Mouse (Mus musculus): Measurements from ENCODE around the gene Tmod3. TPM values are rescaled to one million over a fixed set of nuclear protein-coding genes. Genes with fewer than 3 reads are reported as not detected.
A peak's percentile ranks its signal among the peaks of the same experiment; 100 is the strongest.

Gene Tmod3
- total and polyA plus RNA-seq, 3 experiments = 11.3 to 136 (median 123) TPM

DNA sequence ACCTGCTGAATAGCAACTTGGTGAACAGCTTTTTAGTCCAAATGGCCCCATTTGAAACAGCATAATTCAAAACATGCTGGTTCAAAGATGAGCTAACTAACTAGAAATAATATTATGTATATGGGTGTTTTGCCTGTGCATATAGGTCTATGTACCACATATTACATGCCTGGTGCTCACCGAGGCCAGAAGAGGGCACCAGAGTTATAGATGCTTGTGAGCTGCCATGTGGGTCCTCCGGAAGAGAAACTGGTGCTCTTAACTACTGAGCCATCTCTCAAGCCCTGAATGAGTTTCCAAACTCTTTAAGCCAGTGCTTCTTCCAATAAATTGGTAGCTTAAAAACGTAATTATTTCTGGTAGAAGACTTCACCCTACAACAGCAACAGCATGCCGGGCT lies 37.7 kb downstream of the Tmod3 start:
- Histone ChIP-seq H3K4me1 (ENCODE audit: insufficient read depth, low read depth, low read length) (no peaks in the 10 kb centered on the region; the same call in 1 of the 2 replicates), H3K9me3 (replicated peaks) (no peaks in the 10 kb centered on the region), H3K27me3 (ENCODE audit: insufficient read depth, low read length) (no peaks in the 10 kb centered on the region), H3K36me3 (replicated peaks) (peaks cover 40% of the 10 kb centered on the region), H3K4me3 (ENCODE audit: low read depth, low read length) (no peak overlapping the region)
- no peak for TF ChIP-seq POLR2AphosphoS5 (IDR thresholded peaks at IDR 0.05; ENCODE audit: insufficient replicate concordance, low read depth, low read length)
- peak; percentile 24; the same call in 1 of the 2 replicates for TF ChIP-seq CTCF (IDR thresholded peaks at IDR 0.05; ENCODE audit: low read depth, low read length)
- TF ChIP-seq GATA1 (IDR thresholded peaks at IDR 0.05; ENCODE audit: borderline replicate concordance, low read length) = no peak
- ATAC-seq (ENCODE audit: extremely low read depth, insufficient number of reproducible peaks, low FRiP score, poor library complexity, severe bottlenecking) (peak; percentile 83), DNase-seq (ENCODE audit: low spot score) (no peak)

DNA sequence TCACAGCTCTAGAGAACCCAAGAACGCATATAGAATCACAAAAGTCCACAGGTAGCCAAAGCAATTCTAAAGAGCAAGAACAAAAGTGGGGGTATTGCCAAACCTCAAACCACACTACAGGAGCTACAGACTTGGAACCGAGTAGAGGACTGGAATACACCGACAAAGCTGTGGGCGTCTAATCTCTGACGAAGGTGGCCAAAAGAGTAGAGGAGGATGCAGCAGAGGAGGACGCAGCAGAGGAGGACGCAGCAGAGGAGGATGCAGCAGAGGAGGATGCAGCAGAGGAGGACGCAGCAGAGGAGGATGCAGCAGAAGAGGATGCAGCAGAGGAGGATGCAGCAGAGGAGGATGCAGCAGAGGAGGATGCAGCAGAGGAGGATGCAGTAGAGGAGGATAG lies 38.5 kb downstream of the Tmod3 start:
- TF ChIP-seq TAL1 (conservative IDR thresholded peaks at IDR 0.05; ENCODE audit: low read depth, low read length) = no peak
- no peak for TF ChIP-seq GATA2 (IDR thresholded peaks at IDR 0.05; ENCODE audit: borderline replicate concordance, low read depth, low read length)
- TF ChIP-seq CTCF (IDR thresholded peaks at IDR 0.05; ENCODE audit: low read depth, low read length) = no peak
- TF ChIP-seq GATA1 (IDR thresholded peaks at IDR 0.05; ENCODE audit: borderline replicate concordance, low read length) = no peak
- no peak for TF ChIP-seq POLR2AphosphoS5 (IDR thresholded peaks at IDR 0.05; ENCODE audit: insufficient replicate concordance, low read depth, low read length)
- ATAC-seq (ENCODE audit: extremely low read depth, insufficient number of reproducible peaks, low FRiP score, poor library complexity, severe bottlenecking) (no peak), DNase-seq (ENCODE audit: low spot score) (no peak)
- Histone ChIP-seq H3K9me3 (replicated peaks) (no peaks in the 10 kb centered on the region), H3K27me3 (ENCODE audit: insufficient read depth, low read length) (no peaks in the 10 kb centered on the region), H3K4me3 (ENCODE audit: low read depth, low read length) (no peak overlapping the region), H3K4me1 (ENCODE audit: insufficient read depth, low read depth, low read length) (no peaks in the 10 kb centered on the region; the same call in 1 of the 2 replicates), H3K36me3 (replicated peaks) (peaks cover 45% of the 10 kb centered on the region)

DNA sequence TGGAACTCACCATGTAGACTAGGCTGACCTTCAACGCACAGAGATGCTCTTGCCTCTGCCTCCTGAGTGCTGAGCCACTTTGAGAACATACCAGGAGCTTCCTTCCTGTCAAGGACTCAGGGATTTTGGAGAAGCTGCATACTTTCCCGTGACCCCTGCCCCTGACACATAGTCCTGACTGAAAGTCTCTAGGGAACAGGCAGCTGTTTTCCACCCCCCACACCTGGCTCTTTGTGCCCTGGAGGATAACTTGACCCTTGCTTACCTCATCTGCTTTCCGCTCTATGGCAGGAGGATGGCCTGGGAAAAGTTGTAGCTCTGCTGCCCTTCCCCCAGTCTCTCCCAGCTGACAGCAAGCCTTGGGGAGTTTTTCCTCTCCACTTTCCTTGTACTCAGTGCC lies 41.7 kb downstream of the Tmod3 start:
- TF ChIP-seq GATA2 (IDR thresholded peaks at IDR 0.05; ENCODE audit: borderline replicate concordance, low read depth, low read length) (no peak), POLR2AphosphoS5 (IDR thresholded peaks at IDR 0.05; ENCODE audit: insufficient replicate concordance, low read depth, low read length) (no peak)
- ATAC-seq (ENCODE audit: extremely low read depth, insufficient number of reproducible peaks, low FRiP score, poor library complexity, severe bottlenecking) (no peak), DNase-seq (ENCODE audit: low spot score) (no peak)
- Histone ChIP-seq H3K36me3 (replicated peaks) (peaks cover 60% of the 10 kb centered on the region), H3K4me1 (ENCODE audit: insufficient read depth, low read depth, low read length) (no peaks in the 10 kb centered on the region; the same call in 1 of the 2 replicates), H3K4me3 (ENCODE audit: low read depth, low read length) (no peak overlapping the region), H3K9me3 (replicated peaks) (no peaks in the 10 kb centered on the region), H3K27me3 (ENCODE audit: insufficient read depth, low read length) (no peaks in the 10 kb centered on the region)

DNA sequence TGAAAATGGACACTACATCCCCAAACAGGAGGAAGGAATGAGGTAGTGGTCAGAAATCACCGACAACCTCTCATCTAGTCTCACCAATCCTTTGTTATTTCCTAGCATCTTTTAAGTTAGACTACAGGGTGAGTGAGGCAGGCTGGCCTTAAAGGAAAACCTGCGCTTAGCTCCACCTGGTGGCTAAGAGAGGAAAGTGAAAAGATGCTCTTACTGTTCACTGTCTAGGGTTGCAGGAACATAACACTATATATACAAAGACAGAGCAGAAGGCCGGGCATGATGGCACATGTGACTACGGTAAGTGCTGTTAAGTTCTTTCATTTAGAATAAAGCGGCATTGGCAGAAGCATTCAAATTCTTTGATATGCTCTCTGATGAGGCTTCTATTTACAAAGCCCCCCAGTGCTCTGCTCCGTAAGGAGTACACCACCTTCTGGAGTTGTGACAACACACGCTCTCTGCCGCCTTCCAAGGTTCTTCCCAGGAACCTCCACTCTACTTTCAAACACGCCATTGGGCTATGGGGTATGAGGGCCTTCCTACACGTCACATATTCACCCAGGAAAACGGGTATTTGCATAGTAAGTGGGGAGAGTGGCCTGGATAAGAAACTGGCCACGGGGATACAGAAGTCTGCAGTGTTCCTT lies 43.9 kb downstream of the Tmod3 start:
- peak; percentile 17 for DNase-seq (ENCODE audit: low spot score)
- peak; percentile 49 for ATAC-seq (ENCODE audit: extremely low read depth, insufficient number of reproducible peaks, low FRiP score, poor library complexity, severe bottlenecking)
- Histone ChIP-seq H3K9me3 (replicated peaks) (no peaks in the 10 kb centered on the region), H3K27me3 (ENCODE audit: insufficient read depth, low read length) (no peaks in the 10 kb centered on the region), H3K4me1 (ENCODE audit: insufficient read depth, low read depth, low read length) (no peaks in the 10 kb centered on the region), H3K36me3 (replicated peaks) (peaks cover 68% of the 10 kb centered on the region), H3K4me3 (ENCODE audit: low read depth, low read length) (no peak overlapping the region)
- TF ChIP-seq POLR2AphosphoS5 (IDR thresholded peaks at IDR 0.05; ENCODE audit: insufficient replicate concordance, low read depth, low read length) (no peak), GATA2 (IDR thresholded peaks at IDR 0.05; ENCODE audit: borderline replicate concordance, low read depth, low read length) (no peak), GATA1 (IDR thresholded peaks at IDR 0.05; ENCODE audit: borderline replicate concordance, low read length) (no peak), TAL1 (conservative IDR thresholded peaks at IDR 0.05; ENCODE audit: low read depth, low read length) (no peak), CTCF (IDR thresholded peaks at IDR 0.05; ENCODE audit: low read depth, low read length) (0 out of 2 replicates have a peak, but pooled peaks have one; percentile 6)

DNA sequence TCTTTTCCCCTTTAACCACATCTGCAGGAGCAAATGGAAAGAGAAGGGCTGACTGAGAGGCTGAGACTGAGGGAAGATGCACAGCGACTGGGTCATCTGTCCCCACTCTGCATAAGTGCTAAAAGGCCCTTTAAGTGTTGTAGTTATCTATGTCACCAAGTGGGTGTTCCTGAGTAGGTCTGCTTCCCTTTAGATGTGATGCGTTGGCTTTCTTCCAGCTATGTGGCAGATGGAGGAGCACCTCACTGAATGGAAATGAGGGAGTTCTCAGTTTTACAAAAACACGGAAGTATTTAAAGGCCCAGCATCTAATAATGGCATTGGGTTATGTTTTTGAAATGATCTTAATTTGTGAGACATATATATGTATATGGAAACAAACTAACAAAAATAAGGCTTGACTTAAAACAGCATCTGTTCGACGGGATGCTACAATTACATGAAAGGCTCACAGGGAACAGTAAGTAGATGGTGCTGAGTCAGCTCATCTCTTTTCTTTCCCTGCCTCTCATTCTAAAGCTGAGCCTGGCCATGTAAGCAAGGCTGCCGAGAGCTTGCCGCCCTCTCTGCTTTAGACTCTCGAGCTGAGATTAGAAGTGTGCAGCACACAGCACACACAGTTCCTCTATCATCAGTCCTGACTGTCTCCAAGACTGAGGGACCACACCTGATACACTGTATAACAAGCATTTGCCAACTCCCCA lies 48.1 kb downstream of the Tmod3 start:
- Histone ChIP-seq H3K4me3 (ENCODE audit: low read depth, low read length) (no peak overlapping the region), H3K36me3 (replicated peaks) (peaks cover 87% of the 10 kb centered on the region), H3K4me1 (ENCODE audit: insufficient read depth, low read depth, low read length) (no peaks in the 10 kb centered on the region), H3K27me3 (ENCODE audit: insufficient read depth, low read length) (no peaks in the 10 kb centered on the region), H3K9me3 (replicated peaks) (no peaks in the 10 kb centered on the region)
- TF ChIP-seq POLR2AphosphoS5 (IDR thresholded peaks at IDR 0.05; ENCODE audit: insufficient replicate concordance, low read depth, low read length) (no peak), GATA2 (IDR thresholded peaks at IDR 0.05; ENCODE audit: borderline replicate concordance, low read depth, low read length) (no peak), TAL1 (conservative IDR thresholded peaks at IDR 0.05; ENCODE audit: low read depth, low read length) (no peak), CTCF (IDR thresholded peaks at IDR 0.05; ENCODE audit: low read depth, low read length) (no peak), GATA1 (IDR thresholded peaks at IDR 0.05; ENCODE audit: borderline replicate concordance, low read length) (no peak)
- no peak for DNase-seq (ENCODE audit: low spot score)
- no peak for ATAC-seq (ENCODE audit: extremely low read depth, insufficient number of reproducible peaks, low FRiP score, poor library complexity, severe bottlenecking)

DNA sequence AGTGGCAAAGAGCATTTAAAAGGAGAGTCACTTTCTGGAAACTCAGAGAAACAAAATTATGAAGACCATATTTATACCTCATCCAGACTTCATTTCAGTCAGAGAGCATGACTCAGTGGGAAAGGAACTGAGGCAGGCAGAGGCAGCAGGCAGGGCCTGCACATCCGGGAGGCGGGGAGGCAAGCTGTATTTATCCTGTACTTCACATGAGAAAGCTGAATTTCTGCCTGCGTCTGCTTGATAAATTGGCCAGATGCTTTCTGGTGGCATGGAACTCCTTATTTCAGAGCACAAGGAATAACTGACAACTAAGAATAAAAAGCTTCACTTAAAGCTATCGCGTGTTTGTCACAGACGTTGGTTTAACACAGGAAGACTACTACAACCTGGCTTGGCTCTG lies 55.1 kb downstream of the Tmod3 start:
- no peak for DNase-seq (ENCODE audit: low spot score)
- Histone ChIP-seq H3K36me3 (replicated peaks) (peaks cover 81% of the 10 kb centered on the region), H3K4me1 (ENCODE audit: insufficient read depth, low read depth, low read length) (no peaks in the 10 kb centered on the region), H3K4me3 (ENCODE audit: low read depth, low read length) (no peak overlapping the region), H3K9me3 (replicated peaks) (no peaks in the 10 kb centered on the region), H3K27me3 (ENCODE audit: insufficient read depth, low read length) (no peaks in the 10 kb centered on the region)
- ATAC-seq (ENCODE audit: extremely low read depth, insufficient number of reproducible peaks, low FRiP score, poor library complexity, severe bottlenecking) = no peak
- TF ChIP-seq GATA2 (IDR thresholded peaks at IDR 0.05; ENCODE audit: borderline replicate concordance, low read depth, low read length) (no peak), POLR2AphosphoS5 (IDR thresholded peaks at IDR 0.05; ENCODE audit: insufficient replicate concordance, low read depth, low read length) (no peak), CTCF (IDR thresholded peaks at IDR 0.05; ENCODE audit: low read depth, low read length) (no peak), TAL1 (conservative IDR thresholded peaks at IDR 0.05; ENCODE audit: low read depth, low read length) (no peak), GATA1 (IDR thresholded peaks at IDR 0.05; ENCODE audit: borderline replicate concordance, low read length) (no peak)

Data from G1E (cell line).